Mouse (Mus musculus) urinary bladder, postnatal 14 days (tissue): ENCODE measurements at regions not wholly inside any gene's neighbourhood (a gene's known extent, or its start where the extent isn't known, plus 50 kb on each side); places are given as distances from the start of the nearest gene placed in this dataset.
A peak's percentile ranks its signal among the peaks of the same experiment; 100 is the strongest.

Experiments used
- DNase-seq: peaks from one replicate; pipeline ENCODE4 v3.0.0; 2021; ENCODE audit warnings: low spot score

- no peak for DNase-seq
Observed at GRCm38 (mm10) chr14:120146908-120147770, 104.9 kb upstream of the Oxgr1 start.

GRCm38 (mm10) chr14:120148803-120149202 lies 106.6 kb upstream of the Oxgr1 start:
- no peak for DNase-seq

GRCm38 (mm10) chr14:120149341-120149741 lies 107.1 kb upstream of the Oxgr1 start:
- DNase-seq: no peak

GRCm38 (mm10) chr14:120150589-120150988 lies 108.4 kb upstream of the Oxgr1 start:
- no peak for DNase-seq

GRCm38 (mm10) chr14:120154413-120154812 lies 112.2 kb upstream of the Oxgr1 start:
- no peak for DNase-seq

GRCm38 (mm10) chr14:120164184-120164583 lies 111.3 kb upstream of the Mbnl2 start:
- DNase-seq: no peak

- no peak for DNase-seq
Observed at GRCm38 (mm10) chr14:120165496-120166045, 109.9 kb upstream of the Mbnl2 start.

- DNase-seq: no peak
Observed at GRCm38 (mm10) chr14:120170733-120171132, 104.7 kb upstream of the Mbnl2 start.

- no peak for DNase-seq
Observed at GRCm38 (mm10) chr14:120172058-120172457, 103.4 kb upstream of the Mbnl2 start.

GRCm38 (mm10) chr14:120172844-120173243 lies 102.6 kb upstream of the Mbnl2 start:
- no peak for DNase-seq

GRCm38 (mm10) chr14:120174615-120175014 lies 100.9 kb upstream of the Mbnl2 start:
- no peak for DNase-seq

- DNase-seq: no peak
Observed at GRCm38 (mm10) chr14:120195218-120195617, 80.3 kb upstream of the Mbnl2 start.

- no peak for DNase-seq
Observed at GRCm38 (mm10) chr14:120211741-120212140, 63.7 kb upstream of the Mbnl2 start.

- DNase-seq: no peak
Observed at GRCm38 (mm10) chr14:120212626-120213025, 62.8 kb upstream of the Mbnl2 start.

- no peak for DNase-seq
Observed at GRCm38 (mm10) chr14:120219224-120219623, 56.2 kb upstream of the Mbnl2 start.

- no peak for DNase-seq
Observed at GRCm38 (mm10) chr14:120223528-120224201, 51.8 kb upstream of the Mbnl2 start.

GRCm38 (mm10) chr14:120224202-120224846 lies 51.1 kb upstream of the Mbnl2 start:
- DNase-seq: peak; percentile 9

GRCm38 (mm10) chr14:120225657-120226056 lies 49.8 kb upstream of the Mbnl2 start:
- DNase-seq: no peak
